Mouse (Mus musculus) brain, adult 2 months (tissue): ENCODE results near the gene Zfp687.
A peak's percentile ranks its signal among the peaks of the same experiment; 100 is the strongest.

Source experiments
- DNase-seq: peaks from one replicate; pipeline ENCODE4 v3.0.0; 2011; ENCODE audit warnings: low read depth, low spot score

Gene Zfp687

DNA sequence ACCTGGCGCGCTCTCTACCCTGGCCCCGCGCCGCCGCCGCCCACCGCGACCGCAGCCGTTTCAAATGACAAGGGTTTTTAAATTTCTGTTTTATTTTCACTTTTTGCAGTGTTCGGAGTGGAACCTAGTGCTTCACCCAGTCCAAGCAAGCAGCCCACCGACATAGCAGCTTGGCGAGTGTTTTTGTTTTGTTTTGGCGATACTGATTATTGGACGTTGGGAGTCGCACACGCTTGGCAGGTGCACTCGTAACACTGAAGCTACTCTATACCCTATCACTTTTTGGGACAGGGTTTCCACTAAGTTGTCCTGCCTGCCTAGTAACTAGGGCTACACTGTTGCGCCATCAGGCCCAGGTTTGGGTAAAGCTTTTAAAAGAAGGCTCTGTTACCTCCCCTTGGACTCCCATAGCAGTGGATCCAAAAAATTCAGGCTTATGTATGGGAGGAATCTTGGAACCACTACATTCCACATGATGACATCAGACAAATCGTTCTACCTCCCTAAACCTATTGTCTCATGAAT lies 1.3 kb upstream of the Zfp687 start:
- DNase-seq: peak; percentile 55

DNA sequence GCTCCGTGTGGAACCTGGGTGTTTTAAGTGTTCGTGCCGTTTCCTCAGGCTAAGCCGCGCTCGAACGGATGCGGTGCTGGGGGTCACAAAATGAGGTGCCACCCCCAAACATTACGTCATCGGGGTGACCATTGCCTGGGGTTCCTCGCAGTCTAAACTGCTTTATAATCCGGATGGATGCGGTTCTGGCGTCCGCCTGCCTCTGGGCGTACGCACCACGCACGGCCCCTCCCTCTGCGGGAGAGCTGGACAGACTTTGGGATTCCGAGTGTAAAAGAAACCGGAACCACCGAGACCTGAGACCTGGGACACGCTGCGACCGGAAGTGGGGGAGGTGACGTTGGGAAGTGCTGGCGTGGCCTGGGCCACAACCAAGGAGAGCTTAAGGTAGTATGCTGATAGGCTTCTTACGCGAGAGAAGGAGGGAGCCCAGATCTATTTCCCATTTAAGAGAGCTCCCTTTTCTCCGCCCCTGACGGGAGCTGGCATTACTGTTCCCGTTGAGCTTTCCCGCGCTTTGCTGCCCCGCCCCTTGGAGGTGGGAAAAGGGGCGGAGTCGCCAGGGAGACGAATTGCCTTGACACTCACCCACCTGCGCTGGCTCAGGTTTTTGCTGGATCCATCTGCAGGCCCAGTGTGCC lies 763 bp upstream of the Zfp687 start:
- peak; percentile 99 for DNase-seq

DNA sequence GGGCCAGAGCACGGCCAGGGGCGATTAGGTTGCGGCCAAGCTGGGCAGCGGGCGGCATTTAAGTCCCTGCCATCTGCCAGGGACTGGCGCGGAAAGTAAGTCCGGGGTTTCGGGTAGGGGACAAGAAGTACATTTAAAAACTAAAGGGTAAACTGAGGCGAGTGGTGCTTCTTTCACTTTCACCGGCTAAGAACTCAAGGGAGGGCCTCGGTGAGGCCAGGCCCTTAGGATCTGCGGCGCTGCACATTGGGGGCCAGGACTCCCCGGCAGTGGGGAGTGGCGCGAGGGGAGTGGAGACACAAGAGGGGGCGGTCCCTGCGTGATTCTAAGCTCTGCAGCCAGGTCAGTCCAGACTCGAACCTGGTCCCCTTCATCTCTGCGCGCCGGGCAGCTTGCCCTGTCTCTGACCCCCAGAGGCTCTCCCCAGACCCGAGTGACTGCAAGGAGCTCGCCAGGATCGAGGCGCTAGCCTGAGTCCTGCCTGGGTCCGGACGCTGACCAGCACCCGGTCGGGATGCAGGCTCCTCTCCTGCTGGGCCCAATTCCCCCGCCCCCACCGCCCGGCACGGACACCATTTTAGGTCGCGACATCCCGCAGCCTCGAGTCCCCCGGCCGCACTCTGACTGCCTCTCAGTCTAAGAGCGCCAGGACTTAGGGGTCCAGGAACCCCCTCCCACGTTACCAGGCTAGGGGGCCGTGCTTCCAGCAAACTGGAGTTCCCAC lies 658 bp downstream of the Zfp687 start:
- peak; percentile 45 for DNase-seq

DNA sequence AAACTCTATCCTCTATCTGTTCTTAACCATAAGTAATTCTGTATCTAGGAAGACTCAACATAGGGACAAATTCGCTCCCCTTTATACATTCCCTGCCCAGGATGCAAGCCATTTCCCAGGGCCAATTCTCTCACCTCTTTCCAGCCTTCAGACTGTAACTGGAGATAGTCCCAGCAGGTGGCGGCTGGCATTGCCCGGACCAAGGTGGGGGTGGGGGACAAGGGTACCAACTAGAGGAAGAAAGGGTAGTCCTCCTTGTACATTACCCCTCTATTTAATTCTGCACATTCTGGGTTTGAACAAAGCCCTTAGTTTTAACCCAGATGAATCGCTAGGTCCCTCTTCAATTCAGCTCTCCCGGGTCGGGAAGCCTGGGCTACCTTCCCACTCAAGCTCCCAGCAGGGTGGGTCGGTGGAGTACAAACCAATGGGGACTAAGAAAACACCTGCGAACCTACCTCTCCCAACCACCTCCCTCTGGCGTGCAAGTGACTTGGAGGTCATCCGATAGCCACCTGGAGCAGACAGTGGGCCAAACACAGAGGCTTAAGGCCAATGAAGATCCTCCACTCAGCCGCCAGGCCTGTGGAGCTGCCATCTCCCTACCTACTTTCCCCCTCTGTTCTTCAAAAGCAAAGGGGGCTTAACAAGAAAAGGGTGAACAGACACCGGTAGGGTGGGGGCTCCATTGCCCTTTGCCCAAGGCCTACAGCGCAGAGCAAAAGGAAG lies 1.4 kb downstream of the Zfp687 start:
- peak; percentile 86 for DNase-seq

DNA sequence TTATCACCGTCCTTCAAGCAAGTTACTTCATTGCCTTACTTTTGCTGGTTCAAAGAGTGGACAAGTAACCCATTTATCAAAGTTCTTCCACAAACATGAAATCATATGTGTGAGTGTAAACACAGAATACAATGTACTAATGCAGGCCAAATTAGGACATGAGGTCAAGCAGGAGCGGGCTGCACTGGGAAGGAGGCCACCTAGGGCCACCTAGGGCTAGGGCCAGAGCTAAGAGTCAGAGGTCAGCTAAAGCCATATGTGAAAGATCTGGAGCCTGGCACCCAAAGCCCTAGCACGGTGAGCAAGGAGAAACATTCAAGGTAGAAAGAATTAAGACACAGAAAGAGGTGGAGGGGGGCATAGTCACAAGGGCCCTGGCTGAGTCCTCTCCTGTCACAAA lies 2.3 kb downstream of the Zfp687 start:
- DNase-seq: no peak

DNA sequence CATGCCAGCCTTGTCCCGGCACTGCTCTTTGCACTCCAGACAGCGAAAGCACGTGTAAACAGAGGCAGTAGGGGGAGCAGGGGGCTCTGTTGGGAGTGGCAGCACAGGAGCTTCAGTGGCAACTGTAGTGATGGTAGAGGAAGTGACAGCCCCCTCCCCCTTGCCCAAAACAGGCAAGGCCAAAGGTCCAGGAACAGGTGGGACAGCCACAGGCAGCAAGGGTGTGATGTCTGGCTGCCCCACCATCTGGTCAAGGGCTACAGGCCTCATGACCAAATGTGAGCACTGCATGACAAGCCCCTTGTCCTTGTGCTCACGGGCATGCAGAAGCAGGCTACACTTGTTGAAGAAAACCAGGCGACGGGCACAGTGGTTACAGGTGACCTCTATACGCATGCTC lies 4.9 kb downstream of the Zfp687 start:
- peak; percentile 31 for DNase-seq

DNA sequence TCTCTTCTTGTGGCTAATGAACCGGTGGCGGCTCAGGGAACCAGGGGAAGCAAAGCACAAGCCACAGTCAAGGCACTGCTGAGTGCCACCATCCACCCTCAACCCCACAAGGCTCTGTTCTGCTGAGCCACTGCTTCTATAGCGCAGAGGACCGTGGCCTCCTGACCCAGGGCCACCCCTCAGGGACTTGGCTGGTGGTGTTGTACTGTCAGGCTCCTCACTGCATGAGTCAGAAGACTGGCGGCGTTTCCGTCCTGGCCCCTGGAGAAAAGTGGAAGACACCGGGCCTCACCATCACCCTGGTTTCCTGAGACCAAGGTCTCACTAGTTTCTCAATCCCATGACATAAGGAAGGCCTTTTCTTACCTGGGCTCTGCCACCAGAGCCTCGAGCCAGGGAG lies 7.5 kb downstream of the Zfp687 start:
- no peak for DNase-seq

DNA sequence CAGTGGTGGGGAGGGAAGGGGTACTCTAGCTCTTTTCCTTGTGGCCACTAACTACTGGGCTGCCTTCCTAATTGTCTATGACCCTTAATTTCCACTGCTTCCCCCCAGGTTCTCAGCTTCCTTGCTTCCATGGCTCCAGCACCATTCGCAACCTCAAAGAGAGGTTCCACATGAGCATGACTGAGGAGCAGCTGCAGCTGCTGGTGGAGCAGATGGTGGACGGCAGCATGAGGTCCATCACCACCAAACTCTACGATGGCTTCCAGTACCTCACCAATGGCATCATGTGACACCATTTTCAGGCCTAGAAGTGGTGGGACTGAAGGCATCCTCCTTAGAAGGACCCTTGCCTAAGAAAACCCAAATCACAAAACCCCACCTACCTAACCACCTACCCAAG lies 9.6 kb downstream of the Zfp687 start:
- DNase-seq: peak; percentile 44

DNA sequence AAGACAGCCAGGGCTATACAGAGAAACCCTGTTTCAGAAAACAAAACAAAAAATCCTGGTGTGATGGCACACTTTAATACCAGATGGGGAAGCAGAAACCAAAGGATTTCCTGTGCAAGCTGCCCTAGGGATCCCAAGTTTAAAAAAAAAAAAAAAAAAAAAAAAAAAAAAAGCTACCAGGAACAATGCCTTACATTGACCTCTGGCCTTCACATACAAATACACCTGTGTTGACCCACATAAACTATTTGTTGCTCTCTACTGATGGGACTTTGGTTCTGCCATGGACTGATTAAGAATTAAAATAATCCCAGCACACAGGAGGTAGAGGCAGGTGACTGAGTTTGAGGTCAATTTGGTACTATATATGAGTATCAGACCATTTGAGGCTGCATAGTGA lies 12.0 kb downstream of the Zfp687 start:
- DNase-seq: no peak

DNA sequence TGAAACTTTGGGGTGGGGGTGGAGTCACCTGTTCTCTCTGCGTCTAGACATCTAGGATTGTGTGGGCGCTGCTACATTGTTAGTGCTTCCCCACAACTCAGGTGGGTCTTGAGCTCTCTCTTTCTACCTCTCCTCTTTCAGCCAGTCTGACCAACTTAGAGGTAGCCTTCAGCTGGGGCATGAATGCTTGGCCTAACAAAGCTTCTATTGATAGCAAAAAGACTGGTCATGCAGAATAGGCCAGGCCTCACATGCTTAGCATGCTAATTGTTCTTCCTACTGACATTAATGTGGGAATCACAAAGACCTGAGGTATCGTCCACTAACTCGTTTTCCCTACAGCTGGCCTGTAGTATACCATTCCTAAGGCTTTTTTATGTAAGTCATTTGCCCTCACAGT lies 12.7 kb downstream of the Zfp687 start:
- DNase-seq: peak; percentile 55

DNA sequence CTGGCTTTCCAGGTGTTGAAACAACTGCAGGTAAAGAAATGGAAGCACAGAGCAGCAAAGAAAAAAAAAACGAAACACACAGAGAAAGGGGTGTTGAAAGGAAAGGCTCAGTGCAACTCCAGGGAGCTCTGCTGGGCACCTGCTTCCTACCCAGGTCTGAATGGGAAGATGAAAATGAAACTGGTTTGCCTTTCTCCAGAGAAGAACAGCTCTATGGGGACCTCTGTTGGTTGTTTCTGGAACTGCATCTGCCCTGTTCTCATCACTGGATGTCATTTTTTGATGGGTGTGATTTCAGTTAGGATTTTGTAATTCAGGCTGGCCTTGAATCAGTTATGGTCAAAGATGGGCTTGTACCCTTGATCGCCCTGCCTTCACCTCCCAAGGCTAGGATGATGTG lies 18.3 kb downstream of the Zfp687 start:
- peak; percentile 82 for DNase-seq

DNA sequence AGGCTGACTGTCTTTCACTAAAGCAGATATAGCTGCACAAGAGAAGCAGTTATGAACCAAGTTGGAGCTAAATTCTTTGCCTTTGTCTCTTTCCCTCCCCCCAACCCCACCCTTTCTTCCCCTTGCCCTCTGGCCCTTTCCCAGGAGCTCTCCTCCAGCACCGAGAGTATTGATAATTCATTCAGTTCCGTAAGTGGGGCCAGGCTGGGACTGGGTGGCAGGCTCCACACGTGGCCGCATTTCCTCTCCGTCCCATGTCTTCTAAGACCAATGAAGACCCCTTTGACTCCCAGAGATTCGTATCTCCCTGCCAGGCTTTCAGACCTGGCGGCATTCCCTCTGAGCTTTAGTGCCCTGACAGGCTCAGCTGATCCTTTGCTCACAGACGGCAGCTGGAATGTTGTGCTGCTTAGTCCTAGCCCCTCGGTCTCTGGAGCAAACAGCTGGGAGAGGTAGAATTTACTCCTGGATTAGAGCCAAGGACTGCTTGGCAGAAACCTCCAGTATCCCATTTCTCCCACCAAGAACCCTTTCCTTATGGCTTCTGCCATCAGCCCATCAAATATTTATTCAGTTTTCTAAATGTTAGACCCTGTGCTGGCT lies 26.0 kb downstream of the Zfp687 start:
- no peak for DNase-seq

DNA sequence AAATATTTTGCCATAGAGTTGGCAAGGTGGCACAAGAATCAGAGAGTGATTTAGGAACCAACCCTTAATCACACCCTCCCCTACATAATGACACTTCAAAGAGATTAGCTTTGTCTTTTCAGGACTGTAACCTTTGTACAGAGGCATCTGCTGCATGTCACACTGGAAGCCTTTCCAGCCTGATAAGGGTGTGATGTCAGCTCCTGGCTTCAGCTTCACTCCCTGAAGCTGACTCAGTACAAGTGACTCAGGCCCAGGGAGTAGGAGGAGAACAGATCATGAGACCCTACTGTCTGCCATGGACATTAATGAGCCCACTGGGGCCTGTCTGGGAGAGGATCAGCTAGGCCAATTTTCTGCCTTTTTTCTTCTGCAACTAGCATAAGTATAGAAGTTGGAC lies 27.7 kb downstream of the Zfp687 start:
- DNase-seq: peak; percentile 89

DNA sequence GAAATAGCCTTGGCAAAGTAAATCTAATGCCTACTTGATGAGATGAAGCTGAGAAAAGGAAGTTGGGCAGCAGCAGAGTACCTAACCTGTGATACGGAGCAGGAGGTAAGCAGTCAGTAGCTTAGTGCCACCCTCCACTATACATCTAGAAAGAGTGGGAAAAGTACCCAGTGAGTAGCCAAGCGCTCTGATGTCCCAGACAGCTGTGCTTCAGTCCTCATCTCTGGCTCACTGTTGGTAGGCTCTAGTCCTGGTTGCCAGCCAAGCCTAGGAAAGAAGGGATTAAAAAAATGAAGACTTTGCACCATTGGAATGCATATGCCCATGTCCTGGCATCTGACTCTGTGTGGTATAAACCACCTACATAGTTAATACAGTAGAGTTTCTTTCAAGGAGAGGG lies 29.7 kb downstream of the Zfp687 start:
- DNase-seq: no peak

DNA sequence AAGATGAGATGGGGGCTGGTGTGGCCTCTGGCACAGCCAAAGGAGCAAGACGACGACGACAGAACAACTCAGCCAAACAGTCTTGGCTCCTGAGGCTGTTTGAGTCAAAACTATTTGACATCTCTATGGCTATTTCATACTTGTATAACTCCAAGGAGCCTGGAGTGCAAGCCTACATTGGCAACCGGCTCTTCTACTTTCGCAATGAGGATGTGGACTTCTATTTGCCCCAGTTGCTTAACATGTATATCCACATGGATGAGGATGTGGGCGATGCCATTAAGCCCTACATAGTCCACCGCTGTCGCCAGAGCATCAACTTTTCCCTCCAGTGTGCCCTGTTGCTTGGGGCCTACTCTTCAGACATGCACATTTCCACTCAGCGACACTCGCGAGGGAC lies 30.9 kb downstream of the Zfp687 start:
- no peak for DNase-seq

DNA sequence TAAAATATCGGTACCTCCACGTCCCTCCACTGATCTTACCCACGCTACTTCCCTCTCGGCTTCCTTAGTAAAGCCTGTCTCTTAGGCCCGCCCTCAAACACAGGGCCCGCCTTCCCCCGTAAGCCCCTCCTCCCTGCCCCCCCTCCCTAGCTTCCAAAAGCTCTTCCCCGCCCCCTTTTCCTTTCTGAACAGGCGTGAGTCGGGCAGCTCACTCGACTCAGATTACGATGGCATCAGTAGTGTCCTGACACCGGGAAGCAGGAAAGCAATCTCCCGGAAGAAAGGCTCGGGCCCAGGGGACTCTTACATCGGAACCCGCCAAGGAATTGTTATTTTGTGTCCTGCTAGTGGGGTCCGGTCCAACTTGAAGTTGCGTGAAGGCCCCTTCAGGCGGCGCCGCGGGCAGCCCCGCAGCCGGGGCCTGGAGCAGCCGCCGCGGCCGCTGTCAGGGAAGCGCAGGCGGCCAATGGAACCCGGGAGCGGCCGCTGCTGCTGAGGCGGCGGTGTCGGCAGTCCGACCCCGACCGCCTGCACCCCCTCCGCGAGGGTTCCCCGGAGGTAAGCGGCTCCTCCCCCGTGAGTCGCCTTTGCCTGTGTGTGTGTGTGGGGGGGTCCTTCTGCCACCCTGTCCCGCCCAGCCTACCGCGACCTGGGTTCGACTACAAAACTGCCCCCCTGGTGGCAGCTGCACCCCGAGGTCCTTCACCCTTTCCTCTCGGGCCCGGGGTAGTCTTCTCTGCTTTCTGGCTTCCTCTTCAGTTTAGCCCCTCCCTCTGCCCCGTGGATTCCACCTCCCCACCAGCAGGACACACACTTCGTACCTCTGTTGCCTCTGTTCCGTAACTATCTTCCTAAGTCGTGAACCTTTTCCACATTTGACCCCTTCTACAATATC lies 40.5 kb downstream of the Zfp687 start, which contains the start of gene Pi4kb:
Gene Pi4kb, plus strand, starts transcription at position 204 of the 895 bp plus-strand sequence.
- peak; percentile 98 for DNase-seq

DNA sequence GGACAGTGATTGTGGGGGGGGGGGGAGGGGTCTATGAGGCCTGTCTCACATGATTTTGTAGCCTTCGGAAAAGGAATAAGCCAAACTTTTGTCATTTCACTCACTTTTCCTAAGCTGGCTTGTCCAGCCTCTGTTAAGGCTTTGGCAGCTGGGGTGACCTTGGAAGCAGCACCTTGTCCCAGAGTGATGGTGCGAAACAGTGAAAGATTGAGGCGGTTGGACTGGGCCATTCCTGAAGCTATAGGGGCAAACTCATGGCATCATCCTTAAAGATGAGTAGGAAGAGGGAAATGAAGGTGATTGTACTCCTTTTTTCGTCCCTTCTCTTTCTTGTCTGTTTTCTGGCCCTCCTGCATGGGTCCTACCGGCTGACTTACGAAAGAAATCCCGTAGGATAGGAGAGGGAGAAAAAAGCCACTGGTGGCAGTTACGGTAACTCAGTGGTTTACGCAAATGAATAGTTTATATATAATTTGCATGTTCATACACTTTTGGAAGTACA lies 41.2 kb downstream of the Zfp687 start:
- no peak for DNase-seq

DNA sequence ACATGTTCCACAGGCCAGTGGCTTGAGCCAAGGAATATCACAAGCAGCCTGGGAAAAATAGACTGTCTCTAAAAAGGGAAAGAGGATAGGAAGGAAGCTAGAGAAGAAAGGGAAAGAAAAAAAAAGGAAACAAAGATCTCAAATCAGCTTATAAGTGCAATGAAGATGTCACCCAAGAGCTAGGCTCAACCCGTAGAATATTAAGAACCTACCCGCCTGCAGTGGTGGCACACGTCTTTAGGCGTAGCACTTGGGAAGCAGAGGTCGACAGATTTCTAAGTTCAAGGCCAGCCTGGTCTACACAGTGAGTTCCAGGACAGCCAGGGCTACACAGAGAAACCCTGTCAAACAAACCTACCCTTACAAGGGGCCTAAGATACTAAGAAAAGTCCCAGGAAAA lies 41.6 kb downstream of the Zfp687 start:
- no peak for DNase-seq

DNA sequence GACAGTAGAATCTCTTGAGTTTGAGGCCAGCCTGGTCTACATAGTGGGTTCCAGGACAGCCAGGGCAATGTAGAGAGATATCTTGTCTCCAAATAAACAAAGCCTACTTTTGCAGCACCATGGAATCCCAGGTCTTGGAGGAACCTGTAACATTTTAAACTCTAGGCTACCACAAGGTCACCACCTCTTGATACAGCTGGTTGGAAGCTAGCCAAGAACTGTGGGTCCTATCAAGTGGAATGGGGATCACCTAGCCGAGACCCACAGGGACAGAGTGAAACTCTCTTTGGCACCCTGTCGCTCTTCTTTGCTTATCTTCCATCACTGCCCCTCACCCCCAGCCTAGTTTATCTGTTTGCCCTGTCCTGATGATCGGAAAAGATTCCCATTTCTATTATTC lies 42.7 kb downstream of the Zfp687 start:
- no peak for DNase-seq

DNA sequence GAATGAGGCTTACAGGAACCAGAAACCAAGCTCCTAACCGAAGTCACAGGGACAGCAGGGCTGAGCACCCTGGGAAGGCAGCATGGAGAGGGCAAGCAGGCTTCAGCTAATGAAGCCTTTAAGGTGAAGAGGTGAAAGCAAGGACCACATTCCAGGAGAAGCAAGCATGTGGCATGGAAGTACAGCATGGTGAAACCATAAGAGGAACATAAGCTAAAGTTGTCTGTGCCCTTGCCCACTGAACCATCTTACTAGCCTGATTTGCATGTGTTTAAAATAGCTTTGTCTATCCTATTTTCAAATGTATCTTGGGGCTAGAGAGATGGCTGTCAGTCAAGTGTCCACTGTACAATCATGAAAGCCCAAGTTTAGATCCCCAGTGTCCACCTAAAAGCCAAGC lies 49.4 kb downstream of the Zfp687 start:
- DNase-seq: no peak

DNA sequence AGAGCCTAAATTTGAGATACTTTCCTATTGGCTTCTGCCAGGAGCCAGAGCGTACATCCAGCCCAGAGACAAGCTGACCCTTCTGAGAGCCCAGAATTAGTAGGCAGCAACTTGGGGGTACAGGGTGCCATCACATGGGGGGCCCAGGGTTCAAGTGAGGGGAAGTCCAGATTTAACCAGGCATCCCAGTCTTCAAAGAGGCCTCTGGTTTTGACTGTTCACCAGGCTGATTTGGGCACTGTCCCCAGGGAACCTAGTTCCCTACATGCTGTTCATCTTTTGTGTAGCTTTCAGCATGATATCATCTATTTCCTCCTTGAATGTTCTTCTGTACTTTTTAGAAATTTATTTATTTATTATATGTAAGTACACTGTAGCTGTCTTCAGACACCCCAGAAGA lies 50.3 kb downstream of the Zfp687 start:
- no peak for DNase-seq
